In genomic region chr9:89821853-89822243, GRCm38 (mm10) we compare ENCODE assay signal across 13 mouse cellular contexts.
DNase-seq lines count a peak whose midpoint lies in the region; ATAC-seq and TF ChIP-seq lines count a peak whose summit lies in the region.
"Had no signal": no experiment of that assay in that cellular context is flagged by ENCODE, and none has a peak within 500 bp of the region (broad histone marks: within the 10 kb centered on the region; RNA-seq: fewer than 3 reads in every experiment).

No protein-coding gene starts in this region.

- no peaks in the 10 kb centered on the region for H3K9me3 ChIP-seq in forebrain, postnatal 0 days (ENCODE audit: low read length)
- no peaks in the 10 kb centered on the region for H3K9me3 ChIP-seq in forebrain, embryonic 11.5 days (ENCODE audit: control insufficient read depth, low read length)
- no peaks in the 10 kb centered on the region for H3K9me3 ChIP-seq in hindbrain, embryonic 16.5 days (ENCODE audit: control insufficient read depth, low read length)
- H3K9me3 ChIP-seq in midbrain, postnatal 0 days (ENCODE audit: low read length) = no peaks in the 10 kb centered on the region
- H3K9me3 ChIP-seq: limb, embryonic 12.5 days had no signal

- no peak for DNase-seq in forebrain, postnatal 0 days
- no peak for DNase-seq in forebrain, embryonic 11.5 days (ENCODE audit: low spot score)
- no peak for DNase-seq in layer of hippocampus, adult 2 months (ENCODE audit: low spot score in 2 of 2)
- no peak for DNase-seq in layer of hippocampus, adult 11-12 months (ENCODE audit: low spot score)
- no peak for DNase-seq in midbrain, postnatal 0 days (ENCODE audit: low spot score)
- DNase-seq in urinary bladder, postnatal 25 days (ENCODE audit: low spot score) = no peak
- no peak for DNase-seq in cerebellum, adult 11-12 months
- DNase-seq: cerebellum, adult 9-10 months; lung, adult 18-20 months; right cerebral cortex, adult 18-20 months had no signal

- no peaks in the 10 kb centered on the region for H3K4me1 ChIP-seq in forebrain, postnatal 0 days (ENCODE audit: insufficient read depth)
- no peaks in the 10 kb centered on the region for H3K4me1 ChIP-seq in forebrain, embryonic 11.5 days (replicated peaks; ENCODE audit: control insufficient read depth, insufficient read depth, low read length)
- H3K4me1 ChIP-seq in hindbrain, embryonic 16.5 days (ENCODE audit: control insufficient read depth, insufficient read depth, low read depth, low read length) = peaks cover 11% of the 10 kb centered on the region
- H3K4me1 ChIP-seq in midbrain, postnatal 0 days (ENCODE audit: insufficient read depth, low read length) = peaks cover 8% of the 10 kb centered on the region; the same call in 1 of the 2 replicates
- H3K4me1 ChIP-seq: limb, embryonic 12.5 days had no signal

- no peak overlapping the region for H3K4me3 ChIP-seq in forebrain, postnatal 0 days (ENCODE audit: low read depth, low read length)
- no peak overlapping the region for H3K4me3 ChIP-seq in forebrain, embryonic 11.5 days (ENCODE audit: low read depth, low read length)
- H3K4me3 ChIP-seq in layer of hippocampus, adult 2 months = no peak overlapping the region
- no peak overlapping the region for H3K4me3 ChIP-seq in hindbrain, embryonic 16.5 days (ENCODE audit: low read length)
- no peak overlapping the region for H3K4me3 ChIP-seq in midbrain, postnatal 0 days (ENCODE audit: low read depth, low read length)
- H3K4me3 ChIP-seq: left cerebral cortex, adult 2 months; limb, embryonic 12.5 days had no signal

- no peak overlapping the region for H3K4me2 ChIP-seq in forebrain, postnatal 0 days (ENCODE audit: low read depth)
- H3K4me2 ChIP-seq in forebrain, embryonic 11.5 days (ENCODE audit: low read depth, low read length, severe bottlenecking) = no peak overlapping the region
- H3K4me2 ChIP-seq in hindbrain, embryonic 16.5 days (ENCODE audit: low read length) = no peak overlapping the region
- no peak overlapping the region for H3K4me2 ChIP-seq in midbrain, postnatal 0 days (ENCODE audit: low read depth, low read length, poor library complexity, severe bottlenecking)
- H3K4me2 ChIP-seq: limb, embryonic 12.5 days had no signal

- WGBS in forebrain, postnatal 0 days = 68% methylated on average over 4 of the region's 4 CpGs
- WGBS in forebrain, embryonic 11.5 days = 90% methylated on average over 4 of the region's 4 CpGs
- 72% methylated on average over 4 of the region's 4 CpGs for WGBS in hindbrain, embryonic 16.5 days
- WGBS in midbrain, postnatal 0 days = 53% methylated on average over 4 of the region's 4 CpGs

- no peak for TF ChIP-seq CTCF in forebrain, postnatal 0 days (IDR thresholded peaks at IDR 0.05; ENCODE audit: low read depth)
- no peak for TF ChIP-seq CTCF in layer of hippocampus, adult 2 months (conservative IDR thresholded peaks at IDR 0.05)
- no peak for TF ChIP-seq CTCF in midbrain, postnatal 0 days (IDR thresholded peaks at IDR 0.05)

- H3K27me3 ChIP-seq in forebrain, postnatal 0 days (ENCODE audit: insufficient read depth, low read length) = no peaks in the 10 kb centered on the region
- H3K27me3 ChIP-seq in forebrain, embryonic 11.5 days (ENCODE audit: control insufficient read depth, insufficient read depth, low read length) = no peaks in the 10 kb centered on the region
- no peaks in the 10 kb centered on the region for H3K27me3 ChIP-seq in hindbrain, embryonic 16.5 days (replicated peaks; ENCODE audit: control insufficient read depth, insufficient read depth, low read length)
- H3K27me3 ChIP-seq in midbrain, postnatal 0 days (ENCODE audit: insufficient read depth, low read length) = no peaks in the 10 kb centered on the region; the same call in 1 of the 2 replicates
- H3K27me3 ChIP-seq: limb, embryonic 12.5 days had no signal

- H3K27ac ChIP-seq in forebrain, postnatal 0 days (ENCODE audit: low read depth, low read length) = 0 out of 2 replicates have a peak overlapping the region, but pooled peaks have one; percentile 21
- H3K27ac ChIP-seq in forebrain, embryonic 11.5 days (ENCODE audit: low read depth, low read length) = no peak overlapping the region
- peak overlapping the region; percentile 68; the same call in 1 of the 2 replicates for H3K27ac ChIP-seq in layer of hippocampus, adult 2 months
- no peak overlapping the region; the same call in 1 of the 2 replicates for H3K27ac ChIP-seq in hindbrain, embryonic 16.5 days (ENCODE audit: low read depth, low read length)
- H3K27ac ChIP-seq in midbrain, postnatal 0 days (ENCODE audit: low read depth, low read length) = peak overlapping the region; percentile 51; the same call in 1 of the 2 replicates
- H3K27ac ChIP-seq: left cerebral cortex, adult 2 months; limb, embryonic 12.5 days had no signal

- peak; percentile 30; the same call in 1 of the 2 replicates for ATAC-seq in forebrain, postnatal 0 days
- no peak for ATAC-seq in forebrain, embryonic 11.5 days (replicated peaks; ENCODE audit: low FRiP score)
- ATAC-seq in hindbrain, embryonic 16.5 days = peak; percentile 41
- no peak for ATAC-seq in midbrain, postnatal 0 days (ENCODE audit: low FRiP score)

- no peak overlapping the region for H3K9ac ChIP-seq in forebrain, postnatal 0 days
- no peak overlapping the region for H3K9ac ChIP-seq in forebrain, embryonic 11.5 days (ENCODE audit: low read length)
- 0 out of 2 replicates have a peak overlapping the region, but pooled peaks have one; percentile 4 for H3K9ac ChIP-seq in hindbrain, embryonic 16.5 days (ENCODE audit: low read depth, low read length)
- H3K9ac ChIP-seq in midbrain, postnatal 0 days (replicated peaks; ENCODE audit: low read length, poor library complexity, severe bottlenecking) = no peak overlapping the region
- H3K9ac ChIP-seq: limb, embryonic 12.5 days had no signal

- no peaks in the 10 kb centered on the region for H3K36me3 ChIP-seq in forebrain, postnatal 0 days (ENCODE audit: insufficient read depth)
- no peaks in the 10 kb centered on the region for H3K36me3 ChIP-seq in forebrain, embryonic 11.5 days (ENCODE audit: control insufficient read depth, insufficient read depth, low read length)
- H3K36me3 ChIP-seq in hindbrain, embryonic 16.5 days (ENCODE audit: control insufficient read depth, insufficient read depth, low read length) = no peaks in the 10 kb centered on the region
- no peaks in the 10 kb centered on the region for H3K36me3 ChIP-seq in midbrain, postnatal 0 days (ENCODE audit: insufficient read depth, low read length)
- H3K36me3 ChIP-seq: limb, embryonic 12.5 days had no signal

Comparison
In these comparisons a context has a peak if more than half of its experiments do, and no peak if none do; other contexts are left out.
1. ATAC-seq: peak in forebrain, postnatal 0 days (single experiment) and hindbrain, embryonic 16.5 days (single experiment); none in forebrain, embryonic 11.5 days (single experiment) and midbrain, postnatal 0 days (single experiment).
2. H3K27ac ChIP-seq: peak in forebrain, postnatal 0 days (single experiment), layer of hippocampus, adult 2 months (single experiment) and midbrain, postnatal 0 days (single experiment); none in forebrain, embryonic 11.5 days (single experiment) and hindbrain, embryonic 16.5 days (single experiment).